Mouse (Mus musculus) limb, embryonic 14.5 days (tissue): Measurements from ENCODE around the gene Ddb1. TPM values are rescaled to one million over a fixed set of nuclear protein-coding genes. Genes with fewer than 3 reads are reported as not detected.

Experiments used
- ATAC-seq: fragments of 200-750 bp; cut with Nextera tagmentation; 2 replicates; pipeline ENCODE4 v1.8.0; 2017; ENCODE audit warnings: low read depth, moderate number of reproducible peaks, moderate TSS enrichment; ENCODE audit not compliant: low FRiP score
- DNase-seq: peaks from one replicate; pipeline ENCODE4 v3.0.0-alpha.2; 2015; ENCODE audit warnings: low spot score
- H3K27ac ChIP-seq: fragments of 300-500 bp; sonication (generic); replicated peaks from 2 replicates; pipeline ENCODE4 v1.5.1; 2014; ENCODE audit warnings: low read depth, mild to moderate bottlenecking, low read length, moderate library complexity, mixed read lengths
- H3K27me3 ChIP-seq: fragments of 300-500 bp; sonication (generic); 2 replicates; pipeline ENCODE4 v1.6.1; 2014; ENCODE audit warnings: low read length, mixed read lengths; ENCODE audit not compliant: control insufficient read depth, insufficient read depth
- H3K36me3 ChIP-seq: fragments of 300-500 bp; sonication (generic); 2 replicates; pipeline ENCODE4 v1.6.1; 2014; ENCODE audit warnings: mild to moderate bottlenecking, low read length, moderate library complexity, mixed read lengths; ENCODE audit not compliant: control insufficient read depth, insufficient read depth
- H3K4me1 ChIP-seq: fragments of 300-500 bp; sonication (generic); 2 replicates; pipeline ENCODE4 v1.6.1; 2014; ENCODE audit warnings: antibody characterized with exemption, low read length, mixed read lengths; ENCODE audit not compliant: control insufficient read depth, insufficient read depth
- H3K4me2 ChIP-seq: fragments of 300-500 bp; sonication (generic); replicated peaks from 2 replicates; pipeline ENCODE4 v1.6.1; 2014; ENCODE audit warnings: low read depth, mild to moderate bottlenecking, low read length, moderate library complexity; ENCODE audit not compliant: severe bottlenecking
- H3K4me3 ChIP-seq: fragments of 300-500 bp; sonication (generic); replicated peaks from 2 replicates; pipeline ENCODE4 v1.5.1; 2014; ENCODE audit warnings: low read length
- H3K9ac ChIP-seq: fragments of 300-500 bp; sonication (generic); 2 replicates; pipeline ENCODE4 v1.6.1; 2014; ENCODE audit warnings: mild to moderate bottlenecking, low read depth, low read length, moderate library complexity; ENCODE audit not compliant: severe bottlenecking
- H3K9me3 ChIP-seq: fragments of 300-500 bp; sonication (generic); 2 replicates; pipeline ENCODE4 v1.6.1; 2016; ENCODE audit warnings: low read length; ENCODE audit not compliant: control insufficient read depth
- POLR2A ChIP-seq: fragments of 200-500 bp; IDR thresholded peaks from 2 replicates; pipeline ENCODE4 v1.8.0; 2012; ENCODE audit warnings: inconsistent platforms, mild to moderate bottlenecking, moderate library complexity, borderline replicate concordance; ENCODE audit not compliant: insufficient read depth, insufficient read length; ENCODE audit errors: extremely low read depth
- WGBS: fragments of 180-500 bp; shearing (Covaris S2); extraction: QIAGEN DNeasy Blood & Tissue Kit; methylation state at CpG from one replicate; pipeline ENCODE4 v1.1.7; 2014; 5-methylcytosine and 5-hydroxymethylcytosine counted together
- polyA plus RNA-seq, 2 experiments: library from polyadenylated mRNA; depleted of rRNA in 1 of 2; stranded (reverse) in 1 of 2; unstranded in 1 of 2; fragments of >200 nt; fragmentation: Nextera tagmentation in 1 of 2; extraction: Ambion mirVana in 1 of 2; gene quantifications; 2 replicates each; pipeline versions ENCODE4 v1.2.1 to v1.2.3; 2012 to 2014

Ddb1 gene
- polyA plus RNA-seq, 2 experiments, result 346 to 358 TPM

- DNase-seq, result peak; percentile 27
- Histone ChIP-seq H3K27me3 (no peaks in the 10 kb centered on the region), H3K9ac (no peak overlapping the region), H3K36me3 (no peaks in the 10 kb centered on the region), H3K4me2 (no peak overlapping the region), H3K9me3 (no peaks in the 10 kb centered on the region), H3K4me3 (no peak overlapping the region), H3K4me1 (peaks cover 10% of the 10 kb centered on the region), H3K27ac (no peak overlapping the region)
- 34% methylated on average over 5 of the region's 5 CpGs for WGBS
- no peak for ATAC-seq
- no peak for TF ChIP-seq POLR2A
Measured at GRCm38 (mm10) chr19:10560108-10560507, 45.0 kb upstream of the Ddb1 start.

DNA sequence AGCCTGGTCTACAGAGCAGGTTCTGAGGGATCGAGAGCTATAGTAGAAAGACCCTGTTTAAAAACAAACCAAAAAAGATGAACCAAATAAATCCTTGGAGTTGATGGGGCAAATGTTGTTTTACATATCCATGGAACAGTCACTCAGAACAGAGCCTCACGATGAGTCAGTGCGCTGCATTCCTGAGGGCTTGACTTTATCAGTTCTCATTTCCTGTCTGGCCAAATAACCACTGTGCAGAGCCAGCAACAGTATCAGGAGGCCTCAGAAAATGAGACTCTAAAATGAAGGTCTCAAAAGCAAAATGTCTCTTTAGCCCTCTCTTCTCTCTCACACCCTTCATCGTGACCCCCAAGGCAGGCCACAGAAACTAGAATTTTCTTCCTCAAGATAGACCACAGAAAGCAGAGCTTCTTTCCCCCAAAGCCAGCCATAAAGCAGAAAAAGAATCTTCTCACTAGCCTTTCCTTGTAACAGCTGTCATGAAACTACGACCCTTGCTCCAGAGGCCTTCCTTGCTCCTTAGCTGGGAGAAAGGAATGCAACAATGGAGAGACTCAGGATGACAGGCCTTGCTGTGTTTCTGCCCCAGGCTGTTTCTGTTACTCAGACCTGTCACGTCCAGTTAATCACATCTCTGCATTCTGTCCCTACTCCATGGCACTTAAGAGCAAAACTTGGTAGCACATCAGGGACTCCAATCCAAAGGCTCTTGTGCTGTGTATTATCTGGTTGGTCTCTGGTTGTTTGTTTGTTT lies 43.4 kb upstream of the Ddb1 start:
- Histone ChIP-seq H3K36me3 (no peaks in the 10 kb centered on the region), H3K4me2 (no peak overlapping the region), H3K27me3 (no peaks in the 10 kb centered on the region), H3K9ac (no peak overlapping the region), H3K4me3 (no peak overlapping the region), H3K9me3 (no peaks in the 10 kb centered on the region), H3K27ac (0 out of 2 replicates have a peak overlapping the region, but pooled peaks have one; percentile 8), H3K4me1 (peaks cover under 1% of the 10 kb centered on the region)
- ATAC-seq, result no peak
- no peak for TF ChIP-seq POLR2A
- 51% methylated on average over 6 of the region's 6 CpGs for WGBS
- peak; percentile 45 for DNase-seq

- H3K36me3 ChIP-seq, result no peaks in the 10 kb centered on the region
- ATAC-seq (no peak), DNase-seq (no peak)
- H3K27me3 ChIP-seq, result no peaks in the 10 kb centered on the region
- no peak overlapping the region for H3K27ac ChIP-seq
- H3K9me3 ChIP-seq, result no peaks in the 10 kb centered on the region
- no peak overlapping the region for H3K4me3 ChIP-seq
- TF ChIP-seq POLR2A, result no peak
- H3K4me2 ChIP-seq, result no peak overlapping the region
- 65% methylated on average over 5 of the region's 5 CpGs for WGBS
- H3K4me1 ChIP-seq, result no peaks in the 10 kb centered on the region
- H3K9ac ChIP-seq, result no peak overlapping the region
Measured at GRCm38 (mm10) chr19:10562351-10562750, 42.8 kb upstream of the Ddb1 start.

- H3K4me1 ChIP-seq, result no peaks in the 10 kb centered on the region
- peaks cover under 1% of the 10 kb centered on the region; the same call in 1 of the 2 replicates for H3K36me3 ChIP-seq
- ATAC-seq, result no peak
- WGBS, result 81% methylated on average over 6 of the region's 6 CpGs
- H3K4me3 ChIP-seq, result no peak overlapping the region
- DNase-seq, result no peak
- no peaks in the 10 kb centered on the region for H3K27me3 ChIP-seq
- H3K9me3 ChIP-seq, result no peaks in the 10 kb centered on the region
- H3K4me2 ChIP-seq, result no peak overlapping the region
- H3K27ac ChIP-seq, result no peak overlapping the region
- no peak for TF ChIP-seq POLR2A
- no peak overlapping the region for H3K9ac ChIP-seq
Measured at GRCm38 (mm10) chr19:10564278-10564677, 40.8 kb upstream of the Ddb1 start.

GRCm38 (mm10) chr19:10565217-10565616 lies 39.9 kb upstream of the Ddb1 start:
- 76% methylated on average over 4 of the region's 4 CpGs for WGBS
- Histone ChIP-seq H3K36me3 (peaks cover 10% of the 10 kb centered on the region; the same call in 1 of the 2 replicates), H3K9me3 (no peaks in the 10 kb centered on the region), H3K4me3 (no peak overlapping the region), H3K27ac (no peak overlapping the region), H3K27me3 (no peaks in the 10 kb centered on the region), H3K4me2 (no peak overlapping the region), H3K4me1 (no peaks in the 10 kb centered on the region), H3K9ac (no peak overlapping the region)
- no peak for TF ChIP-seq POLR2A
- ATAC-seq (no peak), DNase-seq (no peak)
